Mouse (Mus musculus): ENCODE data around the gene Mdm2. TPM values are rescaled to one million over a fixed set of nuclear protein-coding genes. Genes with fewer than 3 reads are reported as not detected.

Mdm2 gene
- polyA plus RNA-seq, 1 experiment: 22.9 TPM

DNA sequence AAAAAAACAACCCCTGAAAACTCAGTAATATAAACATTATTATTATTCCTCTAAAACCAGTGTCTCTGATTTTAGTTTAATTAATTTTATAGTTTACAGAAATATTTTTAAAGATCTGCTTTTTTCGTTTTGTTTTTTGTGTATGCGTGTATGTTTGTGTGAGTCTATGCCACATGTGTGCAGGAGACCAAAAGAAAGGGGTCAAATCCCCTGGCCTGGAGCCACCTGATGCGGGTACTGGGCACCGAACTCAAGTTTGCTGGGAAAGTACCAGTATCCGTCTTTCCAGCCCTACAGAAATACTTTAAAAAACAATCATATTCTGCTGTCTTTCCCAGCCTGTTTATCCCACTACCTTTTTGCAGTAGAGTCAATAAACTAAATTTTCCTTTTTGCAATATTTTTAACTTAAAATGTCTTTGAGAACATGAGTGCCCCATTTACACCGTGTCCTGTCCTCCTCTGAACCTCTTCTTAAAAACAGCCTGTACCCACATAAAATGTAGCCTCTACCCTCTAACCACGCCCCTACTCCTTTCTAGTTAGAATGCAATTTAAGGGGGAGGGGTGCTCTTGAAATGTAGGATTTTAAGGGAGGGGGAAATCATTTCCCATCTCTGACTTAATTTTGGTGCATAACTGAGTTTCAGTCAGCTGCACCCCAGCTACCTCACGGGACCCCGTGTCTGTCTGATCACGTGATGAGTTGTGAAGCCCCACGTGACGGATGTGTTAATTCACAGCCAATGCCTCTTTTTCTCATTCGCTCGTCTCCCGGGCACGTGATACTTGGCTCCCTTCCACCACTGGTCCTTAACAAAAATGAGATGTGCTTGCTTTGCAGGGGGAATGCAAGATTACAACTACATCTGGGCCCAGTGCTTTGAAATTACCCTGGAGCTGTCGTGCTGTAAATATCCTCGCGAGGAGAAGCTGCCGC lies 35.2 kb downstream of the Mdm2 start:
- DNase-seq: peak; percentile 69
- H3K27me3 ChIP-seq (replicated peaks; ENCODE audit: control insufficient read depth, insufficient read depth, low read length): no peaks in the 10 kb centered on the region
- TF ChIP-seq CTCF (conservative IDR thresholded peaks at IDR 0.05; ENCODE audit: insufficient read depth, insufficient read length, low read depth, low read length): no peak
- TF ChIP-seq POLR2A (IDR thresholded peaks at IDR 0.05; ENCODE audit: low read depth, low read length): no peak
- H3K36me3 ChIP-seq (ENCODE audit: control insufficient read depth, insufficient read depth, low read length): no peaks in the 10 kb centered on the region
- H3K4me3 ChIP-seq (ENCODE audit: insufficient read depth, low read depth, low read length): no peak overlapping the region
- peaks cover 4% of the 10 kb centered on the region; the same call in 1 of the 2 replicates for H3K4me1 ChIP-seq (ENCODE audit: control insufficient read depth, insufficient read depth, low read length)
- 37% methylated on average over 20 of the region's 20 CpGs for WGBS
- H3K27ac ChIP-seq (ENCODE audit: insufficient read depth, low read depth, low read length): no peak overlapping the region

DNA sequence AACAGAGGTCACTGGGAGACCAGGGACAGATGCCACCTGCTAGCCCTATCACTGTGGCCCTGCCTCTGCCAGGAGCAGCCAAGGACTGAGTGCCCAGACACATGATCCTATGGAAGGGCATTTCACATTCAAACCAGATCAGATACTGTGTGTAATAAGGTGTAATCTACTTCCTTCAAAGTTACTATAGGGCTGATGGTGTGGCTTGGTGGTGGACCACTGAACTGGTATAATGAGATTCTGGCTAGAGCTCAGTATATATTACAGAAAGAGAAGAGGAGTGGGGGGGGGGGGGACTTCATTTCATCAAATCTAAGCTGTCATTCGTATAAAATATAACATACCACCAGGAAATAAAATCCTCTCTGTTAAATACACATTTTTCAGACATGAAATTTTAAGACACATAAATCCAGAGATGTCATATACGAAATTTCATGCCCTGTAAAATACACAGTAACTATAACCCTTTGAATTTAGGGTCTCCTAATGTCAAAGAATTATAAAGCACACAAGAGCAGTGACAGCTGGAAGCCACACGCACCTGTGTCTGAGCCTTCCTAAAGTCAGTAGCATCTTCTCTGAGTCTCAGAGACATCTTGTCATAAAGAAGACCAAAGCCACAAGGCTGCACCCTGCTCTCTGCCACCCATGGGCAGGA lies 36.1 kb downstream of the Mdm2 start:
- TF ChIP-seq CTCF (conservative IDR thresholded peaks at IDR 0.05; ENCODE audit: insufficient read depth, insufficient read length, low read depth, low read length) (no peak), POLR2A (IDR thresholded peaks at IDR 0.05; ENCODE audit: low read depth, low read length) (no peak)
- WGBS: 90% methylated on average over 3 of the region's 3 CpGs
- Histone ChIP-seq H3K27ac (ENCODE audit: insufficient read depth, low read depth, low read length) (no peak overlapping the region), H3K4me1 (ENCODE audit: control insufficient read depth, insufficient read depth, low read length) (peaks cover 4% of the 10 kb centered on the region; the same call in 1 of the 2 replicates), H3K4me3 (ENCODE audit: insufficient read depth, low read depth, low read length) (no peak overlapping the region), H3K27me3 (replicated peaks; ENCODE audit: control insufficient read depth, insufficient read depth, low read length) (no peaks in the 10 kb centered on the region), H3K36me3 (ENCODE audit: control insufficient read depth, insufficient read depth, low read length) (no peaks in the 10 kb centered on the region)
- no peak for DNase-seq

DNA sequence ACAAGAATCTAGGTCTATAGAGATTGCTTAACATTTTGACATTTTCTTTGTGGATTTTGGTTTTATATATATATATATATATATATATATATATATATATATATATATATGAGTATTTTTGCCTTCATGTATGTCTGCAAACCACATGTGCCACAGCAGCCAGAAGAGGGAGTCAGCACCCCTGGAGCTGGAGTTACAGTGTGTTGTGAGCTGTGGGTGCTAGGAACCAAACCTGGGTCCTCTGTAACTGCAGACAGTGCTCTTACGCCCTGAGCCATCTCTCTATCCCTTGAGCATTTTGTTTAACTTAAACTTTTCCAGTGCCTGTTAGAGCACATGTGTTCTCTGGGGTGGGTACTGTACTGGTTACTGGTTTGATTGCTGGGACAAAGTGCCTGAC lies 36.6 kb downstream of the Mdm2 start:
- 96% methylated on average over 1 of the region's 1 CpGs for WGBS
- Histone ChIP-seq H3K4me3 (ENCODE audit: insufficient read depth, low read depth, low read length) (no peak overlapping the region), H3K36me3 (ENCODE audit: control insufficient read depth, insufficient read depth, low read length) (no peaks in the 10 kb centered on the region), H3K27ac (ENCODE audit: insufficient read depth, low read depth, low read length) (no peak overlapping the region), H3K27me3 (replicated peaks; ENCODE audit: control insufficient read depth, insufficient read depth, low read length) (no peaks in the 10 kb centered on the region), H3K4me1 (ENCODE audit: control insufficient read depth, insufficient read depth, low read length) (peaks cover 4% of the 10 kb centered on the region; the same call in 1 of the 2 replicates)
- no peak for DNase-seq
- TF ChIP-seq POLR2A (IDR thresholded peaks at IDR 0.05; ENCODE audit: low read depth, low read length) (no peak), CTCF (conservative IDR thresholded peaks at IDR 0.05; ENCODE audit: insufficient read depth, insufficient read length, low read depth, low read length) (no peak)

DNA sequence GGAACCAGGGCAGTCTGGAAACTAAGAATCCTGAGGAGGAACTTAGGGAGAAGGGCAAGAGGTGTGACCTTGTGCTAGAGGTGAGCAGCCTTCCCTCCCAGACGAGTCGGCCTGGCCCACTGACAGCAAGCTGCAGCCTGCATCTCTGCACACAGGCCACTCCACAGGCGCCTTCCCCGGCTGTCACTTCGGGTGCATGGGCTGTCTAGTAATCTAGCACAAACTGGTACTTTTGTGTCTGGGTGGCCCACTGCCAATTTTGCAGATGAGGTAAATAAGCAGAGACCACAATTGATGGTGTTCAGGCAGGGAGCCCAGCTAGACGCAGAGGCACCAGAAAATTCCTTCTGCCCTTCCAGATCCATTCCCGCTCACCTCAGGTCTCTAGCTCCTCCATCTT lies 37.9 kb downstream of the Mdm2 start:
- Histone ChIP-seq H3K36me3 (ENCODE audit: control insufficient read depth, insufficient read depth, low read length) (no peaks in the 10 kb centered on the region), H3K27ac (ENCODE audit: insufficient read depth, low read depth, low read length) (no peak overlapping the region), H3K4me1 (ENCODE audit: control insufficient read depth, insufficient read depth, low read length) (peaks cover 4% of the 10 kb centered on the region; the same call in 1 of the 2 replicates), H3K4me3 (ENCODE audit: insufficient read depth, low read depth, low read length) (no peak overlapping the region), H3K27me3 (replicated peaks; ENCODE audit: control insufficient read depth, insufficient read depth, low read length) (no peaks in the 10 kb centered on the region)
- DNase-seq: peak; percentile 38
- WGBS: 57% methylated on average over 7 of the region's 7 CpGs
- TF ChIP-seq POLR2A (IDR thresholded peaks at IDR 0.05; ENCODE audit: low read depth, low read length) (no peak), CTCF (conservative IDR thresholded peaks at IDR 0.05; ENCODE audit: insufficient read depth, insufficient read length, low read depth, low read length) (no peak)

DNA sequence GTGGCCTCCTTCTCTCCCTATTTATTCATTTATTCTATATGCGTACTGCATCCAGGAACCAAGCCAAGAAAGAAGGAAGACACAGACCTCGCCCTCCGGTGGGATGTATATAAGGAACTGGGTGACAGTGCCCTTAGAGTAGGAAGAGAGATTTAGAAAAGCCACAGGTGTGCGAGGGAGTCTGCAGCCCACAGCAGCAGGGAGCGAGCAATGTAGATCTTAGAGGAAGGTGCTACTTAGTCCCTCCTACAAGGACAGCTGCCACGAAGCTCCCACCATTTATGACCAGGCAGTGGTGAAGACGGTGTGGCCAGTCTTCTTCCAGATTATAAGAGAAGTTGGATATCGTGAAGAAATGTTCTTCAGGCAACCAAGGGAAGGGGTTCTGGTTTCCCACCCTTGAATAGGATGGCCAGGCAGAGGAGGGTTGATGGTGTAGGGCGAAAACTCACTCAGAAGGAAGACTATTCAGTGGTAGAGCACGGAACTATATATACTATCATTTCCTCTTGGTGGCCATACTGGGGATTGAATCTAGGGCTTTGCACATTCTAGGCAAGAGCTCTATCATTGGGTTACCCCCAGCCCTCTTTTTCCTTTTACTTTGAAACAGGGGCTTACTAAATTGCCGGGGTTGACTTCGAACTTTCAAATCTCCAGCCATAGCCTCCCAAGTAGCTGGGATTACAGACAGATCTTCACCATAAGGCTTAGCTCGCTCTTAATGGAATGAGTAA lies 38.5 kb downstream of the Mdm2 start:
- 91% methylated on average over 13 of the region's 13 CpGs for WGBS

DNA sequence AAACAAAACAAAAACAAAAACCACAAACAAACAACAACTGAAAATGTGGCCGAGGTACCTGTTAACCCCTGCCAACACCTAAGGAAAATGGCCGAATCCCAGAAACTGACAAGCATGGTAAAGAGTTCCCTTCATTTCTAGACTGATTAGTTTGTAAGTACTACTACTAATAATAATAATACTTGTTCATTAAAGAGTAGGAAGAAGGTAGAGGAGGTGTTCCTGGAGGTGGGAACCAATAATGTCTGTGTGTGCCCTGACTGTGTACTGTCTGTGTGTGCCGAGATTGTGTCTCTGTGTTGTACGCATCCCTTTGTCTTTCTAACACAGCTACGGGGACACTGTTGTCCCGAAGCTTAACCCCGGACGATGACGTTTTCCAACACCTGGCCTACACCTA lies 39.3 kb downstream of the Mdm2 start:
- H3K27ac ChIP-seq (ENCODE audit: insufficient read depth, low read depth, low read length): no peak overlapping the region
- WGBS: 91% methylated on average over 9 of the region's 9 CpGs
- TF ChIP-seq CTCF (conservative IDR thresholded peaks at IDR 0.05; ENCODE audit: insufficient read depth, insufficient read length, low read depth, low read length): no peak
- no peak for TF ChIP-seq POLR2A (IDR thresholded peaks at IDR 0.05; ENCODE audit: low read depth, low read length)
- H3K27me3 ChIP-seq (replicated peaks; ENCODE audit: control insufficient read depth, insufficient read depth, low read length): no peaks in the 10 kb centered on the region
- no peaks in the 10 kb centered on the region for H3K4me1 ChIP-seq (ENCODE audit: control insufficient read depth, insufficient read depth, low read length)
- no peak for DNase-seq
- no peak overlapping the region for H3K4me3 ChIP-seq (ENCODE audit: insufficient read depth, low read depth, low read length)
- no peaks in the 10 kb centered on the region for H3K36me3 ChIP-seq (ENCODE audit: control insufficient read depth, insufficient read depth, low read length)

More for the DNA sequence above, 38.5 kb downstream of the Mdm2 start:
- no peak for TF ChIP-seq POLR2A (IDR thresholded peaks at IDR 0.05; ENCODE audit: low read depth, low read length)
- no peak for TF ChIP-seq CTCF (conservative IDR thresholded peaks at IDR 0.05; ENCODE audit: insufficient read depth, insufficient read length, low read depth, low read length)
- Histone ChIP-seq H3K36me3 (ENCODE audit: control insufficient read depth, insufficient read depth, low read length) (no peaks in the 10 kb centered on the region), H3K27me3 (replicated peaks; ENCODE audit: control insufficient read depth, insufficient read depth, low read length) (no peaks in the 10 kb centered on the region), H3K4me1 (ENCODE audit: control insufficient read depth, insufficient read depth, low read length) (peaks cover 4% of the 10 kb centered on the region; the same call in 1 of the 2 replicates), H3K4me3 (ENCODE audit: insufficient read depth, low read depth, low read length) (no peak overlapping the region), H3K27ac (ENCODE audit: insufficient read depth, low read depth, low read length) (no peak overlapping the region)
- no peak for DNase-seq
